ENCODE assay signal across 19 mouse cellular contexts in the genomic region with DNA sequence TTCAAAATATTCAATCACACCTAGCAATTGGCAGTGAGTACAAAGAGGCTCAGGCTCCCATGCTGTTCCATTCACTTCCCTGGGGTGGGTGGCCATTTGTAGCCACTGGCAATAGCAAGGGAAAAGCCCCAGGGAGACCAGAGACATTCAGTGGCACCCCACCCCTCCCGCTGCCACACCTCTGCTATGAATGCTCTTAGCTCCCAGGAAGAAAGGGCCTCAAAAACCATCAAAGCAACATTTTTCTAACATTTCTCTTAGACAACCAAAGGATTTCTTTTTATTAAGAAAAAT.
DNase-seq lines count a peak whose midpoint lies in the region; ATAC-seq lines count a peak whose summit lies in the region.
"Had no signal": no experiment of that assay in that cellular context is flagged by ENCODE, and none has a peak within 500 bp of the region (broad histone marks: within the 10 kb centered on the region; RNA-seq: fewer than 3 reads in every experiment).

No protein-coding gene starts in this region.

- peak overlapping the region; percentile 75 for H3K27ac ChIP-seq in embryonic facial prominence, embryonic 10.5 days (replicated peaks)
- peak overlapping the region; percentile 76 for H3K27ac ChIP-seq in hindbrain, embryonic 13.5 days
- peak overlapping the region; percentile 54 for H3K27ac ChIP-seq in midbrain, embryonic 14.5 days (replicated peaks; ENCODE audit: low read depth, low read length)
- H3K27ac ChIP-seq in kidney, embryonic 14.5 days (ENCODE audit: low read depth, low read length) = no peak overlapping the region
- H3K27ac ChIP-seq: embryonic facial prominence, embryonic 13.5 days; liver, embryonic 15.5 days had no signal

- H3K4me1 ChIP-seq in embryonic facial prominence, embryonic 10.5 days = peaks cover 19% of the 10 kb centered on the region
- peaks cover 14% of the 10 kb centered on the region for H3K4me1 ChIP-seq in hindbrain, embryonic 13.5 days (replicated peaks)
- peaks cover 10% of the 10 kb centered on the region for H3K4me1 ChIP-seq in midbrain, embryonic 14.5 days (ENCODE audit: control insufficient read depth, insufficient read depth, low read length)
- peaks cover 9% of the 10 kb centered on the region; the same call in 1 of the 2 replicates for H3K4me1 ChIP-seq in kidney, embryonic 14.5 days (ENCODE audit: control insufficient read depth, insufficient read depth, low read length)
- H3K4me1 ChIP-seq: liver, embryonic 15.5 days had no signal

- H3K27me3 ChIP-seq in embryonic facial prominence, embryonic 10.5 days (replicated peaks; ENCODE audit: low read depth, poor library complexity, severe bottlenecking) = no peaks in the 10 kb centered on the region
- no peaks in the 10 kb centered on the region for H3K27me3 ChIP-seq in hindbrain, embryonic 13.5 days
- H3K27me3 ChIP-seq in midbrain, embryonic 14.5 days (ENCODE audit: control insufficient read depth, insufficient read depth, low read length) = no peaks in the 10 kb centered on the region
- H3K27me3 ChIP-seq in kidney, embryonic 14.5 days (ENCODE audit: control insufficient read depth, insufficient read depth, low read length) = no peaks in the 10 kb centered on the region
- H3K27me3 ChIP-seq: embryonic facial prominence, embryonic 13.5 days; liver, embryonic 15.5 days; midbrain, embryonic 12.5 days had no signal

- no peak overlapping the region for H3K9ac ChIP-seq in hindbrain, embryonic 13.5 days
- H3K9ac ChIP-seq in midbrain, embryonic 14.5 days (replicated peaks; ENCODE audit: low read length) = no peak overlapping the region
- no peak overlapping the region for H3K9ac ChIP-seq in kidney, embryonic 14.5 days (ENCODE audit: low read depth, low read length)
- H3K9ac ChIP-seq: embryonic facial prominence, embryonic 13.5 days; liver, embryonic 15.5 days; midbrain, embryonic 12.5 days had no signal

- no peak overlapping the region for H3K4me2 ChIP-seq in hindbrain, embryonic 13.5 days
- H3K4me2 ChIP-seq in midbrain, embryonic 14.5 days (ENCODE audit: low read length) = no peak overlapping the region
- no peak overlapping the region for H3K4me2 ChIP-seq in kidney, embryonic 14.5 days (replicated peaks; ENCODE audit: low read depth, low read length)
- H3K4me2 ChIP-seq: embryonic facial prominence, embryonic 13.5 days; liver, embryonic 15.5 days; midbrain, embryonic 12.5 days had no signal

- 33% methylated on average over 1 of the region's 1 CpGs for WGBS in embryonic facial prominence, embryonic 10.5 days
- 11% methylated on average over 1 of the region's 1 CpGs for WGBS in hindbrain, embryonic 13.5 days
- 6% methylated on average over 1 of the region's 1 CpGs for WGBS in midbrain, embryonic 14.5 days
- WGBS in kidney, embryonic 14.5 days = 80% methylated on average over 1 of the region's 1 CpGs

- no peaks in the 10 kb centered on the region for H3K9me3 ChIP-seq in embryonic facial prominence, embryonic 10.5 days
- H3K9me3 ChIP-seq in hindbrain, embryonic 13.5 days = no peaks in the 10 kb centered on the region
- H3K9me3 ChIP-seq in midbrain, embryonic 14.5 days (ENCODE audit: control insufficient read depth, low read length) = no peaks in the 10 kb centered on the region
- H3K9me3 ChIP-seq in kidney, embryonic 14.5 days (ENCODE audit: control insufficient read depth, low read length) = no peaks in the 10 kb centered on the region
- H3K9me3 ChIP-seq: embryonic facial prominence, embryonic 13.5 days; liver, embryonic 15.5 days; midbrain, embryonic 12.5 days had no signal

- no peaks in the 10 kb centered on the region for H3K36me3 ChIP-seq in embryonic facial prominence, embryonic 10.5 days (replicated peaks)
- no peaks in the 10 kb centered on the region for H3K36me3 ChIP-seq in hindbrain, embryonic 13.5 days
- no peaks in the 10 kb centered on the region for H3K36me3 ChIP-seq in midbrain, embryonic 14.5 days (ENCODE audit: control insufficient read depth, insufficient read depth, low read length)
- no peaks in the 10 kb centered on the region for H3K36me3 ChIP-seq in kidney, embryonic 14.5 days (ENCODE audit: control insufficient read depth, insufficient read depth, low read length)
- H3K36me3 ChIP-seq: embryonic facial prominence, embryonic 13.5 days; liver, embryonic 15.5 days; midbrain, embryonic 12.5 days had no signal

- ATAC-seq in hindbrain, embryonic 13.5 days (ENCODE audit: low FRiP score) = no peak
- no peak for ATAC-seq in midbrain, embryonic 14.5 days (ENCODE audit: low FRiP score, low TSS enrichment)
- ATAC-seq in kidney, embryonic 14.5 days (ENCODE audit: low FRiP score, low TSS enrichment) = no peak
- no peak for ATAC-seq in megakaryocyte-erythroid progenitor cell, adult 5-6 weeks (replicated peaks; ENCODE audit: low FRiP score, low TSS enrichment, poor library complexity, severe bottlenecking)
- ATAC-seq: CD4-positive, CD25-positive, alpha-beta regulatory T cell, adult 4 months; intestine, embryonic 16.5 days had no signal

- H3K4me3 ChIP-seq in embryonic facial prominence, embryonic 10.5 days = no peak overlapping the region
- H3K4me3 ChIP-seq in hindbrain, embryonic 13.5 days = no peak overlapping the region
- no peak overlapping the region for H3K4me3 ChIP-seq in midbrain, embryonic 14.5 days (replicated peaks; ENCODE audit: low read depth, low read length)
- no peak overlapping the region for H3K4me3 ChIP-seq in kidney, embryonic 14.5 days (ENCODE audit: low read length)
- H3K4me3 ChIP-seq: embryonic facial prominence, embryonic 13.5 days; liver, embryonic 15.5 days; midbrain, embryonic 12.5 days had no signal

- peak; percentile 8 for DNase-seq in ZHBTc4 (ENCODE audit: low read depth, low spot score)
- no peak for DNase-seq in embryonic facial prominence, embryonic 10.5 days (ENCODE audit: low spot score)
- DNase-seq in midbrain, embryonic 14.5 days = no peak
- no peak for DNase-seq in cerebellum, postnatal 36 days
- DNase-seq: adrenal gland, postnatal 10 days; cerebellum, adult 9-11 months; gastrocnemius, postnatal 14 days; heart, postnatal 14 days; lung, postnatal 14 days; right cerebral cortex, adult 18-20 months; spleen, adult 18-20 months had no signal
